Mouse (Mus musculus) stomach, embryonic 14.5 days (tissue): ENCODE measurements at regions not wholly inside any gene's neighbourhood (a gene's known extent, or its start where the extent isn't known, plus 50 kb on each side); places are given as distances from the start of the nearest gene placed in this dataset.

Experiments used
- ATAC-seq: fragments of 200-750 bp; cut with Nextera tagmentation; 2 replicates; pipeline ENCODE4 v1.8.0; 2017; ENCODE audit warnings: low read depth, moderate TSS enrichment; ENCODE audit not compliant: insufficient number of reproducible peaks, insufficient read depth, low FRiP score
- H3K27ac ChIP-seq: fragments of 300-500 bp; sonication (generic); 2 replicates; pipeline ENCODE4 v1.5.1; 2014; ENCODE audit warnings: mild to moderate bottlenecking, low read length, moderate library complexity, mixed read lengths
- H3K27me3 ChIP-seq: fragments of 300-500 bp; sonication (generic); 2 replicates; pipeline ENCODE4 v1.6.1; 2014; ENCODE audit warnings: low read length, control low read depth, mixed read lengths; ENCODE audit not compliant: control insufficient read depth, insufficient read depth
- H3K36me3 ChIP-seq: fragments of 300-500 bp; sonication (generic); 2 replicates; pipeline ENCODE4 v1.6.1; 2014; ENCODE audit warnings: mild to moderate bottlenecking, control low read depth, low read length, moderate library complexity, mixed read lengths; ENCODE audit not compliant: control insufficient read depth, insufficient read depth
- H3K4me1 ChIP-seq: fragments of 300-500 bp; sonication (generic); 2 replicates; pipeline ENCODE4 v1.6.1; 2014; ENCODE audit warnings: low read length, control low read depth, mixed read lengths; ENCODE audit not compliant: control insufficient read depth, insufficient read depth
- H3K4me2 ChIP-seq: fragments of 300-500 bp; sonication (generic); replicated peaks from 2 replicates; pipeline ENCODE4 v1.6.1; 2014; ENCODE audit warnings: low read depth, low read length, control low read depth
- H3K4me3 ChIP-seq: fragments of 300-500 bp; sonication (generic); 2 replicates; pipeline ENCODE4 v1.5.1; 2014; ENCODE audit warnings: low read depth, low read length, control low read depth
- H3K9ac ChIP-seq: fragments of 300-500 bp; sonication (generic); replicated peaks from 2 replicates; pipeline ENCODE4 v1.6.1; 2014; ENCODE audit warnings: low read depth, mild to moderate bottlenecking, control low read depth, low read length, moderate library complexity, mixed read lengths
- H3K9me3 ChIP-seq: fragments of 300-500 bp; sonication (generic); 2 replicates; pipeline ENCODE4 v1.6.1; 2016; ENCODE audit warnings: low read depth, low read length, control low read depth; ENCODE audit not compliant: control insufficient read depth
- WGBS: fragments of 180-500 bp; shearing (Covaris S2); extraction: QIAGEN DNeasy Blood & Tissue Kit; methylation state at CpG from one replicate; pipeline ENCODE4 v1.1.7; 2014; 5-methylcytosine and 5-hydroxymethylcytosine counted together

- ATAC-seq, result no peak
- H3K9ac ChIP-seq, result no peak overlapping the region
- H3K27ac ChIP-seq, result no peak overlapping the region
- no peaks in the 10 kb centered on the region for H3K4me1 ChIP-seq
- no peaks in the 10 kb centered on the region for H3K36me3 ChIP-seq
- H3K9me3 ChIP-seq, result no peaks in the 10 kb centered on the region
- no peak overlapping the region for H3K4me2 ChIP-seq
- H3K4me3 ChIP-seq, result no peak overlapping the region
- H3K27me3 ChIP-seq, result no peaks in the 10 kb centered on the region
Measured at GRCm38 (mm10) chr10:38419771-38420170, 401.8 kb downstream of the Rfpl4b start.

- Histone ChIP-seq H3K4me1 (no peaks in the 10 kb centered on the region), H3K9me3 (no peaks in the 10 kb centered on the region), H3K27me3 (no peaks in the 10 kb centered on the region), H3K4me3 (no peak overlapping the region), H3K27ac (no peak overlapping the region), H3K9ac (no peak overlapping the region), H3K4me2 (no peak overlapping the region), H3K36me3 (no peaks in the 10 kb centered on the region)
- ATAC-seq, result no peak
- WGBS, result 19% methylated on average over 2 of the region's 2 CpGs
Measured at GRCm38 (mm10) chr10:38383161-38383560, 438.4 kb downstream of the Rfpl4b start.

GRCm38 (mm10) chr10:38381873-38382296 is 439.7 kb downstream of the Rfpl4b start:
- Histone ChIP-seq H3K36me3 (no peaks in the 10 kb centered on the region), H3K4me2 (no peak overlapping the region), H3K4me1 (no peaks in the 10 kb centered on the region), H3K27ac (no peak overlapping the region), H3K9ac (no peak overlapping the region), H3K4me3 (no peak overlapping the region), H3K27me3 (no peaks in the 10 kb centered on the region), H3K9me3 (no peaks in the 10 kb centered on the region)
- no peak for ATAC-seq
- WGBS, result 90% methylated on average over 7 of the region's 7 CpGs

- Histone ChIP-seq H3K4me1 (no peaks in the 10 kb centered on the region), H3K4me3 (no peak overlapping the region), H3K9me3 (no peaks in the 10 kb centered on the region), H3K9ac (no peak overlapping the region), H3K36me3 (no peaks in the 10 kb centered on the region), H3K27ac (no peak overlapping the region), H3K4me2 (no peak overlapping the region), H3K27me3 (no peaks in the 10 kb centered on the region)
- no peak for ATAC-seq
- WGBS, result 78% methylated on average over 2 of the region's 2 CpGs
Measured at GRCm38 (mm10) chr10:38380388-38380787, 441.2 kb downstream of the Rfpl4b start.

- no peak overlapping the region for H3K9ac ChIP-seq
- no peaks in the 10 kb centered on the region for H3K27me3 ChIP-seq
- no peak overlapping the region for H3K4me3 ChIP-seq
- no peak for ATAC-seq
- WGBS, result 93% methylated on average over 2 of the region's 2 CpGs
- no peaks in the 10 kb centered on the region for H3K9me3 ChIP-seq
- no peak overlapping the region for H3K27ac ChIP-seq
- H3K36me3 ChIP-seq, result no peaks in the 10 kb centered on the region
- H3K4me2 ChIP-seq, result no peak overlapping the region
- H3K4me1 ChIP-seq, result no peaks in the 10 kb centered on the region
Measured at GRCm38 (mm10) chr10:38366776-38367175, 454.8 kb downstream of the Rfpl4b start.

- Histone ChIP-seq H3K9ac (no peak overlapping the region), H3K27ac (no peak overlapping the region), H3K9me3 (no peaks in the 10 kb centered on the region), H3K27me3 (no peaks in the 10 kb centered on the region), H3K4me2 (no peak overlapping the region), H3K36me3 (no peaks in the 10 kb centered on the region), H3K4me3 (no peak overlapping the region), H3K4me1 (no peaks in the 10 kb centered on the region)
- ATAC-seq, result no peak
- 80% methylated on average over 4 of the region's 4 CpGs for WGBS
Measured at GRCm38 (mm10) chr10:38364876-38365275, 456.7 kb downstream of the Rfpl4b start.

- Histone ChIP-seq H3K4me3 (no peak overlapping the region), H3K9ac (no peak overlapping the region), H3K4me2 (no peak overlapping the region), H3K27ac (no peak overlapping the region), H3K36me3 (no peaks in the 10 kb centered on the region), H3K4me1 (no peaks in the 10 kb centered on the region), H3K27me3 (no peaks in the 10 kb centered on the region), H3K9me3 (no peaks in the 10 kb centered on the region)
- 30% methylated on average over 1 of the region's 1 CpGs for WGBS
- ATAC-seq, result peak; percentile 58; the same call in 1 of the 2 replicates
Measured at GRCm38 (mm10) chr10:38357539-38358232, 463.9 kb downstream of the Rfpl4b start.

GRCm38 (mm10) chr10:38353973-38354372 is 467.6 kb downstream of the Rfpl4b start:
- 41% methylated on average over 2 of the region's 2 CpGs for WGBS
- Histone ChIP-seq H3K4me3 (no peak overlapping the region), H3K4me1 (no peaks in the 10 kb centered on the region), H3K27ac (no peak overlapping the region), H3K9ac (no peak overlapping the region), H3K36me3 (no peaks in the 10 kb centered on the region), H3K4me2 (no peak overlapping the region), H3K27me3 (no peaks in the 10 kb centered on the region), H3K9me3 (no peaks in the 10 kb centered on the region)
- no peak for ATAC-seq

- Histone ChIP-seq H3K4me1 (no peaks in the 10 kb centered on the region), H3K9me3 (no peaks in the 10 kb centered on the region), H3K27ac (no peak overlapping the region), H3K27me3 (no peaks in the 10 kb centered on the region), H3K4me3 (no peak overlapping the region), H3K4me2 (no peak overlapping the region), H3K36me3 (no peaks in the 10 kb centered on the region), H3K9ac (no peak overlapping the region)
- no peak for ATAC-seq
- 37% methylated on average over 5 of the region's 5 CpGs for WGBS
Measured at GRCm38 (mm10) chr10:38353526-38353925, 468.1 kb downstream of the Rfpl4b start.
